ENCODE assay signal across 8 mouse cellular contexts in genomic region chr5:118154839-118155564, GRCm38 (mm10). TPM values are rescaled to one million over a fixed set of nuclear protein-coding genes. Genes with fewer than 3 reads are reported as not detected.
DNase-seq lines count a peak whose midpoint lies in the region; ATAC-seq and TF ChIP-seq lines count a peak whose summit lies in the region.

Fbxw8 (minus strand) TSS chr5:118155464.

- peak within 1 kb of the TSS; percentile 90 for H3K9ac ChIP-seq in hindbrain, postnatal 0 days (replicated peaks; ENCODE audit: low read length)

- H3K9me3 ChIP-seq in hindbrain, postnatal 0 days (ENCODE audit: low read length) = no peaks in the 10 kb centered on the region

- H3K4me1 ChIP-seq in hindbrain, postnatal 0 days (ENCODE audit: insufficient read depth, low read length) = peaks cover 9% of the 10 kb centered on the region

- intact Hi-C loops in gastrocnemius, adult 2 months (cut with DNase I) = loop anchor here (5.0 kb wide), 1 partner anchor 38 kb away; no protein-coding TSS in a partner anchor
- intact Hi-C loops in left cerebral cortex, adult 2 months (cut with DNase I) = no loop called here

- WGBS in hindbrain, postnatal 0 days = 1% methylated on average over 67 of the region's 67 CpGs

- no peaks in the 10 kb centered on the region for H3K36me3 ChIP-seq in hindbrain, postnatal 0 days (ENCODE audit: insufficient read depth, low read length)

- H3K4me3 ChIP-seq in gastrocnemius, adult 2 months = peak within 1 kb of the TSS; percentile 91
- peak within 1 kb of the TSS; percentile 97 for H3K4me3 ChIP-seq in hindbrain, postnatal 0 days (ENCODE audit: low read length)
- H3K4me3 ChIP-seq in left cerebral cortex, adult 2 months = peak within 1 kb of the TSS; percentile 92

- DNase-seq in ZHBTc4 (ENCODE audit: low read depth, low spot score) = peak; percentile 91
- DNase-seq in gastrocnemius, adult 2 months = peak; percentile 92
- DNase-seq in hindbrain, postnatal 0 days (ENCODE audit: low spot score) = peak; percentile 96
- peak; percentile 80 to 88 for DNase-seq in left cerebral cortex, adult 2 months (ENCODE audit: extremely low spot score in 1 of 2, low spot score in 2 of 2)
- peak; percentile 85 to 88 for DNase-seq in right cerebral cortex, adult 2 months (ENCODE audit: low spot score in 2 of 2)
- peak; percentile 87 for DNase-seq in urinary bladder, postnatal 25 days (ENCODE audit: low spot score)

- peak within 1 kb of the TSS; percentile 80 for H3K4me2 ChIP-seq in hindbrain, postnatal 0 days (ENCODE audit: low read depth, low read length)

- H3K27me3 ChIP-seq in hindbrain, postnatal 0 days (ENCODE audit: insufficient read depth, low read length) = no peaks in the 10 kb centered on the region

- peak within 1 kb of the TSS; percentile 92 for H3K27ac ChIP-seq in gastrocnemius, adult 2 months
- H3K27ac ChIP-seq in hindbrain, postnatal 0 days = peak within 1 kb of the TSS; percentile 71
- H3K27ac ChIP-seq in left cerebral cortex, adult 2 months = peak within 1 kb of the TSS; percentile 73; the same call in 1 of the 2 replicates

- no peak for TF ChIP-seq CTCF in gastrocnemius, adult 2 months (IDR thresholded peaks at IDR 0.05)
- TF ChIP-seq CTCF in hindbrain, postnatal 0 days (IDR thresholded peaks at IDR 0.05; ENCODE audit: low read depth) = no peak
- TF ChIP-seq CTCF in left cerebral cortex, adult 2 months (IDR thresholded peaks at IDR 0.05) = no peak

- ATAC-seq in common myeloid progenitor, adult 5-6 weeks (replicated peaks; ENCODE audit: low read depth, poor library complexity, severe bottlenecking) = peak; percentile 98
- peak; percentile 93 for ATAC-seq in hindbrain, postnatal 0 days
- ATAC-seq in megakaryocyte, adult 5-6 weeks (ENCODE audit: poor library complexity, severe bottlenecking) = peak; percentile 100

RNA-seq across cellular contexts. Expression of gene Fbxw8, which starts in this region (rescaled TPM):
- total RNA-seq in common myeloid progenitor, adult 5-6 weeks (2017) = 20.0 and 23.7 TPM in 2 replicates
- total RNA-seq in gastrocnemius, adult 2 months (2021) = 10 to 100 TPM; 20.8 to 24.2 TPM
- total RNA-seq in hindbrain, postnatal 0 days (2014; rRNA removed) = 57.5 and 58.0 TPM in 2 replicates
- 18.0 and 18.2 TPM in 2 replicates for polyA plus RNA-seq in hindbrain, postnatal 0 days (2015; fragmentation: Nextera tagmentation; extraction: Ambion mirVana)
- 10 to 100 TPM; 34.5 to 35.1 TPM for total RNA-seq in left cerebral cortex, adult 2 months (2021)
- total RNA-seq in megakaryocyte, adult 5-6 weeks (2015) = 7.0 and 7.1 TPM in 2 replicates
- 11.3 and 11.7 TPM in 2 replicates for total RNA-seq in megakaryocyte, adult 5-6 weeks (2017)

Comparison
In these comparisons a context has a peak if more than half of its experiments do, and no peak if none do; other contexts are left out.
1. Peak in every context shown above with its lines: DNase-seq, ATAC-seq, H3K4me3 ChIP-seq and H3K27ac ChIP-seq.